Mouse (Mus musculus) forebrain, embryonic 14.5 days (tissue): ENCODE measurements around the gene Neb. TPM values are rescaled to one million over a fixed set of nuclear protein-coding genes. Genes with fewer than 3 reads are reported as not detected.

Experiments used
- ATAC-seq: fragments of 200-750 bp; cut with Nextera tagmentation; 2 replicates; pipeline ENCODE4 v1.8.0; 2017; ENCODE audit warnings: mild to moderate bottlenecking, moderate library complexity
- DNase-seq: peaks from one replicate; pipeline ENCODE4 v3.0.0-alpha.2; 2015; ENCODE audit warnings: low spot score
- H3K27ac ChIP-seq: fragments of 300-500 bp; sonication (generic); 2 replicates; pipeline ENCODE4 v1.5.1; 2014; ENCODE audit warnings: low read depth, mild to moderate bottlenecking, control low read depth, low read length, moderate library complexity
- H3K27me3 ChIP-seq: fragments of 300-500 bp; sonication (generic); replicated peaks from 2 replicates; pipeline ENCODE4 v1.6.1; 2014; ENCODE audit warnings: low read length, control low read depth, mixed read lengths; ENCODE audit not compliant: control insufficient read depth, insufficient read depth
- H3K36me3 ChIP-seq: fragments of 300-500 bp; sonication (generic); 2 replicates; pipeline ENCODE4 v1.6.1; 2014; ENCODE audit warnings: low read length, control low read depth; ENCODE audit not compliant: control insufficient read depth, insufficient read depth
- H3K4me1 ChIP-seq: fragments of 300-500 bp; sonication (generic); 2 replicates; pipeline ENCODE4 v1.6.1; 2014; ENCODE audit warnings: antibody characterized with exemption, low read length, control low read depth; ENCODE audit not compliant: control insufficient read depth, insufficient read depth
- H3K4me2 ChIP-seq: fragments of 300-500 bp; sonication (generic); 2 replicates; pipeline ENCODE4 v1.6.1; 2014; ENCODE audit warnings: mild to moderate bottlenecking, control low read depth, low read length
- H3K4me3 ChIP-seq: fragments of 300-500 bp; sonication (generic); 2 replicates; pipeline ENCODE4 v1.5.1; 2014; ENCODE audit warnings: low read depth, low read length, control low read depth
- H3K9ac ChIP-seq: fragments of 300-500 bp; sonication (generic); 2 replicates; pipeline ENCODE4 v1.6.1; 2014; ENCODE audit warnings: mild to moderate bottlenecking, low read length, control low read depth, moderate library complexity
- H3K9me3 ChIP-seq: fragments of 300-500 bp; sonication (generic); replicated peaks from 2 replicates; pipeline ENCODE4 v1.6.1; 2016; ENCODE audit warnings: low read length, control low read depth, mixed read lengths; ENCODE audit not compliant: control insufficient read depth
- WGBS: fragments of 180-500 bp; shearing (Covaris S2); extraction: QIAGEN DNeasy Blood & Tissue Kit; methylation state at CpG from one replicate; pipeline ENCODE4 v1.1.7; 2014; 5-methylcytosine and 5-hydroxymethylcytosine counted together
- polyA plus RNA-seq: library from polyadenylated mRNA; unstranded; fragments of >200 nt; fragmentation: Nextera tagmentation; extraction: Ambion mirVana; gene quantifications from 2 replicates; pipeline ENCODE4 v1.2.1, GENCODE M21; 2014

The Neb gene
- polyA plus RNA-seq, 1 experiment from 2014 or later, result 3.6 TPM

DNA sequence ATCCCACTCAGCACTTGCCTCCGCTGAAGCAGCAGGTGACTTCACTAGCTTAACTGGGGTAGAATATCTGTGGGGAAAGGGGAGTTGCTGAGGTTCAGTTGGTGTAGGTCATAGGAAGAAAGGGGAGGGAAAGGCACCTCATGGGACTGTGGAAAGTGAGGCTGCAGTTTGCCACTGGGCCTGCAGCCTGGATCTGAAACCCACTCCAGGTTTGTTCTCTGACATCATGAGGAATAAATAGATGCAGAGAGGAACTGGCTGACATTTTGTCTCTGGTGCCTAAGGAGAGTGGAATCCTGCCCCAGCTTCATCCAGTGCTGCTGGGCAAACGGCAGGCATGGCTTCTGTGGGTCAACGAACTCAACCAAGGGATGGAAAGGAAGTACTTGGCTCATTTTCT, 46.5 kb downstream of the Neb start:
- no peaks in the 10 kb centered on the region for H3K27me3 ChIP-seq
- no peak overlapping the region for H3K27ac ChIP-seq
- 84% methylated on average over 3 of the region's 3 CpGs for WGBS
- DNase-seq (no peak), ATAC-seq (no peak)
- no peaks in the 10 kb centered on the region for H3K4me1 ChIP-seq
- H3K4me3 ChIP-seq, result no peak overlapping the region
- no peaks in the 10 kb centered on the region for H3K9me3 ChIP-seq
- no peak overlapping the region for H3K9ac ChIP-seq
- H3K4me2 ChIP-seq, result no peak overlapping the region
- no peaks in the 10 kb centered on the region for H3K36me3 ChIP-seq

DNA sequence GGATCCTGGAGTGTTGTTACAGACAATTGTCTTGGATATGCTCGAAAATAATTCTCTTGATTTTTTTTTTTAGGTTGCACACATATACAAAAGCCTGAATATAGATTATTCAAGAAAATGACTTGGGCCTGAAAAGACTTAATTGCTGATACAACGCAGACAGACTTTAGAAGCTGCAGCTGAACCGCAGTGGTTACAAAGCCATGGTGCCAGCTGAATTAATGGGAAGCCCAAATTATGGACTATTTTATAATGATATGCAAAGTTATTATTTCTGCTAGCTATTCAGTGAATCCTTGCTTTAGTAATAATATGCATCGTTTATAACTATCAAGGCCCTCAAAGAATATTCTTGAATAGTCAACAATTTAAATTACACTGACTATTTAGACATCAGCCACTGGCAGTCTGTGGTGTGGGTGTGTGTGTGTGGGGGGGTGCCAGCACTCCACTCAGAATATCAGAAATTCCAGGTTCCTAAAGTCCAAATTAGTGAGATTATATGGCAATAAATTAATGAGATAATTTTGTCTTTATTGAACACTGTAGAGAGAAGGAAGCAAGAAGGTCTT, 50.9 kb downstream of the Neb start:
- peak; percentile 70 for DNase-seq
- no peak overlapping the region for H3K9ac ChIP-seq

DNA sequence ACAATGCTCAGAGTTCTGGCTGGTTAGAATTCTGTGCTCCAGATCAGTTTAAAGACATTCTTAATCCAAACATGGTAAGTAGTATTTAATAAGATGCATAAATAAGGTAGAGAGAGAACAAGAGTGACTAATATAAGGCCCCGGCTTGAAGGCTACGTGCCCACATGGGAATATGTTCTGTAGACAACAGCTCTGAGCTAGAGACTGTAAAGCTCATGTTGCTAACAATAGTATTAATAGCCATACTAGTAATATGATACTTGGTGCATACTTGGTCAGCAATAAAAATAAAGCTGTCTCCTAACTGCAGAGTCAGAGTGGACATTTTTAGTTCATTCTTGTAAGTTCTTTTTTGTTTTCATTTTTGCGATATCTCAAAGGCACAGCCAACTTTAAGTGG, 56.4 kb downstream of the Neb start:
- Histone ChIP-seq H3K27me3 (no peaks in the 10 kb centered on the region), H3K4me1 (no peaks in the 10 kb centered on the region; the same call in 1 of the 2 replicates), H3K27ac (no peak overlapping the region), H3K9ac (no peak overlapping the region), H3K9me3 (no peaks in the 10 kb centered on the region), H3K4me3 (no peak overlapping the region), H3K4me2 (no peak overlapping the region), H3K36me3 (no peaks in the 10 kb centered on the region)
- no peak for ATAC-seq
- WGBS, result 97% methylated on average over 3 of the region's 3 CpGs
- no peak for DNase-seq

More for the DNA sequence above, 50.9 kb downstream of the Neb start:
- Histone ChIP-seq H3K27ac (no peak overlapping the region), H3K36me3 (no peaks in the 10 kb centered on the region), H3K4me1 (no peaks in the 10 kb centered on the region; the same call in 1 of the 2 replicates), H3K27me3 (no peaks in the 10 kb centered on the region), H3K4me2 (no peak overlapping the region), H3K4me3 (no peak overlapping the region), H3K9me3 (no peaks in the 10 kb centered on the region)
- WGBS, result 51% methylated on average over 4 of the region's 4 CpGs
- ATAC-seq, result peak; percentile 89

DNA sequence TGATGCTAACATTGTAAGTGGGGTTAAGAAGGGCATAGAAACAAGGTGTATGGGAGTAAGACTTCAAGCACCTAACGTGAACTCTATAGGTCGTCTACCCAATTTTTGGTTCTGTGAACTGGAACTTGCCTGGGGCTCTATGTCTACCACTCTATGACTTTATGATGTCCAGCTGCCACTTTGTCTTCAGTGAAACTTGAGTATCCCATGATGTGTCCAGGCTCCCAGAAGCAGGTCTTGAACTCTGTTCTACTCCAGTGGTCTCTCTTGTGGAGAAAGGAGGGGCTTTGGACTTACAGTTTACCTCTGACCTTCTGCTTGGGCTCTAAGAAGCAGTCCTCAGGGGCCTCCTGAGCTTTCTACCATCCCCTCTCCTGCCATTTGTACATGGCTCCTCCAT, 58.1 kb downstream of the Neb start:
- Histone ChIP-seq H3K9me3 (no peaks in the 10 kb centered on the region), H3K9ac (no peak overlapping the region), H3K4me1 (no peaks in the 10 kb centered on the region), H3K4me2 (no peak overlapping the region), H3K27me3 (no peaks in the 10 kb centered on the region), H3K27ac (no peak overlapping the region), H3K4me3 (no peak overlapping the region), H3K36me3 (no peaks in the 10 kb centered on the region)
- DNase-seq (no peak), ATAC-seq (no peak)
- WGBS, result 95% methylated on average over 2 of the region's 2 CpGs

DNA sequence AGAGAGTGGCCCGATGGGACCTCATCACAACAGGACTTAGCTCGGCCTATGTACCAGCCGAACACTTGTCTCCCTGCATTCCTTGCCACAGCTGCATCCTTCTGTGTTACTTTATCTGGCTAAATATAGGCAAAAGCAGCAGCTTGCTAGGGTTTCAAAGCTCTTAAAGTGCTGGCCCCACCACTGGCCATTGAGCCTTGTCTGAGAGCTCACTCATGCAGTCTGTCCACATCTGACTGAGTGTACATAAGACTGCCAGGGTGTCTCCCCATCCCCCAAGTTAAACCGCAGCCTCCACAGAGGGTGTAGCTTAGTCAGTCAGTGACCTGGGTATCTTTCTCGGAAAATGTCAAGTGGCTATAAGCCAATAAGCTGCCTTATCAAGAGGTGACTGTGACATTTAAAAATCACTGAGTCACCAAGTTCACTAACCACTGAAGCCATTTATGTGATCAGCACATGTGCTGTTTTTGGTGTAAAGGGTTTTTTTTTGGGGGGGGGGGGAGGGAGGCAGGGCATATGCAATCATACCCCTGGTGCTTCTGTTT, 59.2 kb downstream of the Neb start:
- H3K9me3 ChIP-seq, result no peaks in the 10 kb centered on the region
- no peaks in the 10 kb centered on the region for H3K36me3 ChIP-seq
- DNase-seq (no peak), ATAC-seq (no peak)
- no peak overlapping the region for H3K4me2 ChIP-seq
- WGBS, result 87% methylated on average over 5 of the region's 5 CpGs
- H3K9ac ChIP-seq, result no peak overlapping the region
- no peaks in the 10 kb centered on the region for H3K4me1 ChIP-seq
- H3K27me3 ChIP-seq, result no peaks in the 10 kb centered on the region
- no peak overlapping the region for H3K27ac ChIP-seq
- no peak overlapping the region for H3K4me3 ChIP-seq

DNA sequence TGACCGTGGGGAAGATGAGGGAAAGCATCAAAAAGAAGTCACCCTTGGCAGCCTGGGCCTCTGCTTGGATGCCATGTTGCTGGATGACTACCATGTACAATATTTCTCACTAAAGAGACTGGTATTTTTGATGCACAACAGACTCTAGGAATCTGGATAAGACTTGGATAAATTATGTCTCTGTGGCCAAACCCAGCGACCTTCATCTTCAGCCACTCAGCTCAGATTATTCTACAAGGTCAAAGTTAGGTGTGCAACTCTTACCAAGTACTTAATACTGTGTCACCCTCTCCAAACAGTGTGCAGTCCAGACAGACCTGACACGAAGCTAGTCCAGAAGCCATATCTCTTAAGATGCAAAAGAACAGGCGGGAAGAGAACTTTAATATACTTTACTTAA, 60.8 kb downstream of the Neb start:
- DNase-seq, result no peak
- H3K9ac ChIP-seq, result no peak overlapping the region
- WGBS, result 88% methylated on average over 4 of the region's 4 CpGs
- H3K4me1 ChIP-seq, result no peaks in the 10 kb centered on the region
- no peaks in the 10 kb centered on the region for H3K27me3 ChIP-seq
- H3K4me2 ChIP-seq, result no peak overlapping the region
- H3K9me3 ChIP-seq, result no peaks in the 10 kb centered on the region
- H3K4me3 ChIP-seq, result no peak overlapping the region
- no peak overlapping the region for H3K27ac ChIP-seq
- no peaks in the 10 kb centered on the region for H3K36me3 ChIP-seq
- no peak for ATAC-seq

DNA sequence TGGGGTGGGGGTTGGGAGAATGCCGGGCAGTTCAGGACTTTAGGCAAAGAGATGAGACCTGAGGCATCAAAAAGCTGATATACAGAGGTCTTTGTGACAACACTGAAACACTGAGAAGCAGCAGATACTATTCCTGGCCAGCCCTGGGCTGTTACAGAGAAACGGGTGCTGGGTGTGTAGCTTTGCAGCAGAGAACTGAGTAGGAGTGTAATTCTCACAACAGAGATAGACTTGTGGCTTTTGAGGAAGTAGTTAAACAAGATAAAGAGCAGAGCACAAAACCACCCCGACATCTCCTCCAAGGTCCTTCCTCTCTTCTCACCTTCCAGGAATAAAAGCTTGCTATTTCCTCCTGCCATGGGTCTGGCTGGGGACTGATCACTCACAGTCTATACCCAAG, 62.5 kb downstream of the Neb start:
- Histone ChIP-seq H3K9ac (no peak overlapping the region), H3K4me2 (no peak overlapping the region), H3K36me3 (no peaks in the 10 kb centered on the region), H3K27ac (no peak overlapping the region), H3K4me1 (no peaks in the 10 kb centered on the region), H3K27me3 (no peaks in the 10 kb centered on the region), H3K9me3 (no peaks in the 10 kb centered on the region), H3K4me3 (no peak overlapping the region)
- ATAC-seq, result no peak
- DNase-seq, result no peak
- WGBS, result 78% methylated on average over 3 of the region's 3 CpGs

DNA sequence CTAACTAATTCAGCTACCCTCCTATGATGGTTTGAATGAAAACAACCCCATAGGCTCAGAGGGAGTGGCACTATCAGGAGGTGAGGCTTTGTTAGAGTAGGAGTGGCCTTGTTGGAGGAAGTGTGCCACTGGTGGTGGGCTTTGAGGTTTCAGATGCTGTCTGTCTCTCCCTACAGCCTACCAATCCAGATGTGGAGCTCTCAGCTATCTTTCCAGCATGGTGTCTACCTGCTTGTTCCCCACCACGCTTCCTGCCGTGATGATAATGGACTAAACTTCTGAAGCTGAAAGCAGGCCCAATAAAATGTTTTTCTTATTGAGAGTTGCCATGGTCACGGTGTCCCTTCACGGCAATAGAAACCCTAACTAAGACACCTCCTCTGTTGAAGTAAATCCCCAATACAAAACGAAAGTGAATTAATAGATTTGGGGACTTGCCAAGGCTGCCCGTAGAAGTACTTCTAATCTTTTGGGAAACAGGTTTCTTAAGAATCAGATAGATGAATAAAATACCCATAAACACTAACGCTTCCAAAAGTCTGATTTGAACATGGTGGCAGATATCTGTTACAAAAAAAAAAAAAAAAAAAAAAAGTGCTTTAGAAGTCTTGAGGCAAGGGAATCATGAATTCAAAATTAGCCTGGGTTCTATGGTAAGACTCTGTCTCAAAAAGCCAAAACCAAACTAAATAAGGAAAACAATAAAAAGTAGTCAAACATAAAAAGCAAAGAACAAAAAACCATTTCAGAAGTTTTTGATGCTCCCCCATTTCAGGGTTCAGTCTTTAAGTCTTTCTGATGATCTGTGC, 63.1 kb downstream of the Neb start:
- DNase-seq (no peak), ATAC-seq (no peak)
- H3K36me3 ChIP-seq, result no peaks in the 10 kb centered on the region
- H3K9ac ChIP-seq, result no peak overlapping the region
- no peaks in the 10 kb centered on the region for H3K9me3 ChIP-seq
- H3K4me1 ChIP-seq, result no peaks in the 10 kb centered on the region
- WGBS, result 61% methylated on average over 7 of the region's 7 CpGs
- no peaks in the 10 kb centered on the region for H3K27me3 ChIP-seq
- H3K4me2 ChIP-seq, result no peak overlapping the region
- H3K4me3 ChIP-seq, result no peak overlapping the region
- no peak overlapping the region for H3K27ac ChIP-seq

DNA sequence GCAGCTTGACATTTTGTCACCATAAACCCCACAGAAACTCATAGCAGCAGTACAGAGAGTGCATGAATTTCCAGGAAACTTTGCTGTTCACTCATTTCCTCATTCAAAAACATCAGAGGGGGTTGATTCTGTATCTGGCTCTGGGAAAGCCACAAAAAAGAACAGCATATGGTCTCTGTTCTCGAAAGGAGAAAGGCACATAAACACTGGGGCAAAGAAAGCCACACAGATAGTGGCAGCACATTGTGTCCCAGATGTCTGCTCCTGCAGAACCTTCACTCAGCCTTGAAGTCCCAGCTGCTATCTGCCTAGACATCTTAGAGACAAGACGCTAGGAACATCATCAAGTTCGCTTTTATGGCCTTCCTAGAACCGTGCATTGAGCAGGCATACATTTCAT, 67.5 kb downstream of the Neb start:
- Histone ChIP-seq H3K4me1 (no peaks in the 10 kb centered on the region), H3K27me3 (no peaks in the 10 kb centered on the region), H3K27ac (no peak overlapping the region), H3K4me3 (no peak overlapping the region), H3K36me3 (no peaks in the 10 kb centered on the region), H3K9me3 (no peaks in the 10 kb centered on the region), H3K9ac (no peak overlapping the region), H3K4me2 (no peak overlapping the region)
- DNase-seq, result no peak
- WGBS, result 84% methylated on average over 4 of the region's 4 CpGs
- ATAC-seq, result no peak
